Mouse (Mus musculus) spleen, postnatal 14 days (tissue): ENCODE measurements around the gene Btbd35f10.
"Not testable (repeated sequence)": the region's sequence is repeated elsewhere in the genome, so short reads cannot be mapped to it uniquely, and the experiment has no call there.

Source experiments
- DNase-seq, 2 experiments: peaks; one replicate each; pipeline ENCODE4 v3.0.0; 2021 to 2022; ENCODE audit warnings: low spot score in 2 of 2

Gene Btbd35f10

GRCm38 (mm10) chrX:3752785-3753184, at the start of gene Btbd35f10:
Btbd35f10 (minus strand) TSS chrX:3752885.
- DNase-seq = not testable (repeated sequence)
